Mouse (Mus musculus): Measurements from ENCODE around the gene Tssk1. TPM values are rescaled to one million over a fixed set of nuclear protein-coding genes. Genes with fewer than 3 reads are reported as not detected.

The Tssk1 gene
- total RNA-seq (2015; ENCODE audit: low replicate concordance) = not detected in 2 replicates
- total RNA-seq (2017; ENCODE audit: low replicate concordance) = not detected in 2 replicates

DNA sequence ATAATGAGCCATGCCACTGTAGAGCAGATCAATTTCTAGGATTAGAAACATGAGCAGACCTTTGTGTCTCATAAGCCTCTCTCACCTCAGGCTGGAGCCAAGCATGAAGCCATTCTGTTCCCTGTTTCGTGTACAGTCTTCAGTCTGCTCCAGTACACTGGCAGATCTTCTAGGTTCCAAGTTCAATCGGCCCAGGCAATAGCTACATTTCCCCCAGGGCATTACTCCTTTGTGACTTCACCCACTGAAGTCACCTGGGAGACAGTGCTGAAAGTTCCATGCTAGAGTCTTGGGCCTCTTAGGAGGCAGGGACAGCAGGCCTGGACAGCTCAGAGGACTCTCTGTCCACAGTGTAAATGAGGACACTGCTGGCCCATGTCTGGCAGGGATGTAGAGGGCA, at the start of gene Tssk1:
Gene Tssk1 (plus strand): TSS at position 301 of the 400 bp plus-strand sequence.
- ATAC-seq (replicated peaks; ENCODE audit: low FRiP score, poor library complexity, severe bottlenecking) = no peak

GRCm38 (mm10) chr16:17848431-17848830, 45.6 kb upstream of the Tssk1 start:
- ATAC-seq (replicated peaks; ENCODE audit: low FRiP score, poor library complexity, severe bottlenecking) = no peak

- ATAC-seq (replicated peaks; ENCODE audit: low FRiP score, poor library complexity, severe bottlenecking) = peak; percentile 59; the same call in 1 of the 2 replicates
Observed at GRCm38 (mm10) chr16:17848928-17849327, 45.1 kb upstream of the Tssk1 start.

- no peak for ATAC-seq (replicated peaks; ENCODE audit: low FRiP score, poor library complexity, severe bottlenecking)
Observed at GRCm38 (mm10) chr16:17849486-17849885, 44.5 kb upstream of the Tssk1 start.

- no peak for ATAC-seq (replicated peaks; ENCODE audit: low FRiP score, poor library complexity, severe bottlenecking)
Observed at GRCm38 (mm10) chr16:17851331-17851730, 42.7 kb upstream of the Tssk1 start.

- ATAC-seq (replicated peaks; ENCODE audit: low FRiP score, poor library complexity, severe bottlenecking) = no peak
Observed at GRCm38 (mm10) chr16:17851860-17852259, 42.2 kb upstream of the Tssk1 start.

DNA sequence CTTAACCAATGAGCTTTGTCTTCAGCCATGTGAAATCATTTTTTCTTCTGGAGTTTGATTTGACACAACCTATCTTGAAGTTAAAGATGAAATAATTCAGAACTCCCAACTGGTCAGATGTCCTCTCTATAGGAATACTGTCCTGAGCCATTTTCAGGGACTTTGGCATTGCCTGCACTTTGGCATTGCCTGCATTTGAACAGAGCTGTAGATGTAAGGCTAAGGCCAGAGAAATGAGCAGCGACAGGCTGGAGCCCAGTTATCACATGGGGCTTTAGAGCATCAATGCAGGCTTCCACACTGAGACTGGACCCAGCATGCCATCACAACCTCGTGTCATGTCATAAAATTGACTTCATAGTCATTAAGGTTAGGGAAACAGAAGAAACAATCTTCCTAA, 40.8 kb upstream of the Tssk1 start:
- no peak for ATAC-seq (replicated peaks; ENCODE audit: low FRiP score, poor library complexity, severe bottlenecking)

- ATAC-seq (replicated peaks; ENCODE audit: low FRiP score, poor library complexity, severe bottlenecking) = no peak
Observed at GRCm38 (mm10) chr16:17857157-17857556, 36.9 kb upstream of the Tssk1 start.

- no peak for ATAC-seq (replicated peaks; ENCODE audit: low FRiP score, poor library complexity, severe bottlenecking)
Observed at GRCm38 (mm10) chr16:17858592-17858991, 35.4 kb upstream of the Tssk1 start.

GRCm38 (mm10) chr16:17865293-17865692, 28.7 kb upstream of the Tssk1 start:
- no peak for ATAC-seq (replicated peaks; ENCODE audit: low FRiP score, poor library complexity, severe bottlenecking)

DNA sequence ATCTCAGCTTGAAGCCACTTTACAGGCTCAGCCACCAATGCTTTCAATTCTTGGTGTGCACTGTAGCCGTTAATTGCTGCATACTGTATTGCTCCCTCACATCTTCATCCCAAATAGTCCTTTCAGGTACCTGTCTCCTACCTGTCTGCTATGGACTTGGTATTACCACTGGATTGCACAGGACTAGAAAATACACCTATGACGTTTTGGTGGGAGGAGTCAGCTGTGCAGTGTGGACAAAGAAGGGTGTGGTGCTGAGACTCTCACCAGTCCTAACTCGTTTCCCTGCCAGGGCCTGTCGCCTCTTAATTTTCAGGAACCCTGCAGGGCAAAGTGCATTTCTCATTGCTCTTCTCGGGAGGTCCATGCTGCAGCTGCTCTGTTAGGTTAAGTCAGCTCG, 28.3 kb upstream of the Tssk1 start:
- no peak for ATAC-seq (replicated peaks; ENCODE audit: low FRiP score, poor library complexity, severe bottlenecking)

DNA sequence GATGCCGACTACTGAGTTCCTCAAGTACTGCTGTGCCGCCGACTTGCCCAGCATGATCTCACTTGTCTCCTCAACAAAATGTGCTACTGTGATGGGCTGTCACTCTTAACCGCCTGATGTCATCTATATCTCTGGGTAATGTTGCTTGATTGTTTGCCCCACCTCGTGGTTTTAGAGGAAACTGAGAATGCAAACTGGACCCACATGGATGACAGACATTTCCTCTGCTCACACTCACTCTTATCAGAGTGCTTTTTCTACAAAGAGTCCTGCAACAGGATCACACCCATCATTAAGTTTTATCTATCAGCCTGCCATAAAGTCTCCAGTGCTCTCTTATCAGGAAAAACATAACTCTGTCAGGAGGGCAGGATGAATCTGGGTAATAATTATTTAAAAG, 22.8 kb upstream of the Tssk1 start:
- ATAC-seq (replicated peaks; ENCODE audit: low FRiP score, poor library complexity, severe bottlenecking) = no peak

GRCm38 (mm10) chr16:17872995-17873394, 21.0 kb upstream of the Tssk1 start:
- ATAC-seq (replicated peaks; ENCODE audit: low FRiP score, poor library complexity, severe bottlenecking) = 0 out of 2 replicates have a peak, but pooled peaks have one; percentile 15

DNA sequence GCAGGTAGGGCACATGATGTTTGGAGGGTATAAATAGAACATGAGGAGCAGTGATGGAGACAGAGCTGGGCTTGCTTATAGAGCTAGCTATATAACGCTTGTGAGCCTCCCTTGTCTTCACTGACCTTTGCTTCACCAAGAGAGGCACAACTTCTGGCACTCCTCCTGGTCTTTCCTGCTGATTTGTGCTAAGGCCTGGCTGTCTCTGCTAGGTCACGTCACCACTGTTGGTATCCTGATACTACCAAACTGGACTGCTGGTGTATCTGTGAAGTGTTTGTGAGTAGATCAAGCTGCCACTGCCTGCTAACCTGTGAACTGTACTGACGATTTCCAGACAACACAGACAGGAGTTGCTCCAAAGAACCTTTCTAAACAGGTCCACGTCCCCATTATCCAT, 18.8 kb upstream of the Tssk1 start:
- ATAC-seq (replicated peaks; ENCODE audit: low FRiP score, poor library complexity, severe bottlenecking) = no peak

GRCm38 (mm10) chr16:17876096-17876495, 17.9 kb upstream of the Tssk1 start:
- no peak for ATAC-seq (replicated peaks; ENCODE audit: low FRiP score, poor library complexity, severe bottlenecking)

DNA sequence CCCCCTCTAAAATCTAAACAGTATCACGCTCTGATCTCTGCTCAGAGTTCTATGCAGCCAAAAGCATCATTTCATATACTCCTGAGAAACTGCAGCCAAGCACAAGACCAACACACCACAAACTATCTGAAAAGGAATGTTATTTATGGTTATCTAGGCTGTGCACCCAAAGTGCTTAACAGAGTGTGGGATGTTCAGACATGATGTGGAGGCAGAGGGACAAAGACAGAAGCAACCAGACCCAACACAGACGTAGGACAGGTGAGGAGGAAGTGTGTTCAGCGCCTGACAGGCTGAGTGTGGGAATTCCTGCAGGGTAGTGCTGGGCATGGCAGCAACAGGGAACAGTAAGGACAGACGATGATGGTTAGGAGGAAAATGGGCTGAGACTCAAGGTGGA, 14.5 kb upstream of the Tssk1 start:
- ATAC-seq (replicated peaks; ENCODE audit: low FRiP score, poor library complexity, severe bottlenecking) = no peak

GRCm38 (mm10) chr16:17882196-17882595, 11.8 kb upstream of the Tssk1 start:
- no peak for ATAC-seq (replicated peaks; ENCODE audit: low FRiP score, poor library complexity, severe bottlenecking)

DNA sequence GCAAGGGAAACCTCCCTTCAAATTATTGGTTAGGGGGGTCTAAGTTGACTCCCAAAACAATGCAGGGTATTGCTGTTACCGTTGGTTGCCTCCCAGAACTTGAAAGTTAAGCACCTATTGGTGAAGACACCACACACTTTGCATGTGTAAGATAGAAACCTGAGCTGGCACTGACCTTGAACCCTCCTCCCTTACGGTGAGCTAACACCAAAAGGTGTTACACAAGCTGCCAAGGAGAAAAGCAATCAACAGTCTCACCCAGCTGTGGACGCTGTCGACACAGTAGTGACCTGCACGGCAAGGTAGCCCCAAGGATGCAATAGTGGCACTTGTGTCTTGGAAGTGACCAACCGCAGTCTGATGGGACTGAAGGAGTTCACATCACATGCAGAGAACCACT, 9.9 kb upstream of the Tssk1 start:
- ATAC-seq (replicated peaks; ENCODE audit: low FRiP score, poor library complexity, severe bottlenecking) = no peak

DNA sequence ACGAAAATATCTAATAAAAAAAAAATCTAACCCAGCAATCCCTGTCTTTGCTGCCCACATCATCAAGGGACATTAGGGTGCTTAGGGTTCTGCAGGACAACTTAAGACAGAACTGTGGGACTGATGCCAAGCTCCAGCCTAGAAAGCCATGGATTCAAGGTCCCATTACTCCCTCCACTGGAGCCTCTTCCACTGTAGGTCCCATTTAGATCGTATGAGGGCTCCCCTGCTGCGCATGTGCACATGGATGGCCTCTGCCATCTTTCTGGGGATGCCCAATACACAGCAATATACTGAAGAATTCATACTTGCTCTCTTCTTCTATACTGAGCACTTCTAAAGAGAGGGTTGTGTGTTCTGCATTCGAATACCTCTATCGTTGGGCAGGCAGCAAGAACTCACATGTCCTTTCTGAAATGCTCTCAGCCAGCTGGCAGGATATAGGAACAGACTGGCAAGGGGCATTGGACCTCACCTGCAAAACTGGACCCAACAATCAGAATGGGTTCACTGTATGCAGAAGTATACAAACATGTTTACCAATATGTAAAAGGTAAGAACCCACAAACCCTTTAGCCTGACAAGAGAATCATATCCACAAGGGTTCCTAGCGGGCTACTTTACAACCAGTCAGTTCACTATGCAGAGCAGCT, 4.2 kb upstream of the Tssk1 start:
- no peak for ATAC-seq (replicated peaks; ENCODE audit: low FRiP score, poor library complexity, severe bottlenecking)

GRCm38 (mm10) chr16:17890342-17890727, 3.7 kb upstream of the Tssk1 start:
- ATAC-seq (replicated peaks; ENCODE audit: low FRiP score, poor library complexity, severe bottlenecking) = no peak

GRCm38 (mm10) chr16:17890917-17891566, 3.0 kb upstream of the Tssk1 start:
- ATAC-seq (replicated peaks; ENCODE audit: low FRiP score, poor library complexity, severe bottlenecking) = peak; percentile 83

DNA sequence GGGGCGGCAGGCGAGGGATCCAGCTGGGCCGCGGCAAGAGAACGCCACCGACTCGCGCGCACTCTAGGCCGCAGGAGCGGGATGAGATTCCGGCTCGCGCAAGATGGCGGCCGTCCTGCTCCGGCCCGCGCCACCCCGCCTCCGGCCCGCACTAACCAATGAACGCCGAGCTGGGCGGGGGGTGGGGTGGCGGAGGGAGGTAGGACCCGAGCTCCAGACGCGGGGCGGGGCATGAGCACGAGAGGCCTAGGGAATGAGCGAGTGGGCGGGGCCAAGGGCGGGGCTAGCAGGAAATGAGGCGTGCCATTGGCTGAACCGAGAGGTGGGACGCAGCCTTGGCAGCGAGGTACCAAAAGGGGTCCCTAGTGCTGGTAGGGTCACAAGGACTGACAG, 2.5 kb upstream of the Tssk1 start, which contains the start of gene Gm20518:
Gene Gm20518 (minus strand): TSS at position 105 of the 393 bp plus-strand sequence.
- peak; percentile 86 for ATAC-seq (replicated peaks; ENCODE audit: low FRiP score, poor library complexity, severe bottlenecking)
